9 mouse cellular contexts compared by ENCODE assay signal in genomic region chr3:103715762-103716693, GRCm38 (mm10). TPM values are rescaled to one million over a fixed set of nuclear protein-coding genes. Genes with fewer than 3 reads are reported as not detected.
DNase-seq lines count a peak whose midpoint lies in the region; ATAC-seq and TF ChIP-seq lines count a peak whose summit lies in the region.
"Had no signal": no experiment of that assay in that cellular context is flagged by ENCODE, and none has a peak within 500 bp of the region (broad histone marks: within the 10 kb centered on the region; RNA-seq: fewer than 3 reads in every experiment).

No protein-coding gene starts in this region.

- no peaks in the 10 kb centered on the region for H3K27me3 ChIP-seq in intestine, embryonic 14.5 days (replicated peaks; ENCODE audit: control insufficient read depth, insufficient read depth, low read length)
- no peaks in the 10 kb centered on the region for H3K27me3 ChIP-seq in intestine, postnatal 0 days (replicated peaks; ENCODE audit: control insufficient read depth, insufficient read depth, low read length)
- H3K27me3 ChIP-seq in neural tube, embryonic 14.5 days (ENCODE audit: control insufficient read depth, insufficient read depth, low read length), result no peaks in the 10 kb centered on the region
- H3K27me3 ChIP-seq: heart, embryonic 15.5 days had no signal

- no peak overlapping the region for H3K4me2 ChIP-seq in intestine, embryonic 14.5 days (ENCODE audit: low read length)
- no peak overlapping the region for H3K4me2 ChIP-seq in intestine, postnatal 0 days (replicated peaks; ENCODE audit: low read depth)
- H3K4me2 ChIP-seq in neural tube, embryonic 14.5 days (ENCODE audit: low read depth, low read length), result no peak overlapping the region
- H3K4me2 ChIP-seq: heart, embryonic 15.5 days had no signal

- ATAC-seq in intestine, embryonic 14.5 days (replicated peaks; ENCODE audit: low FRiP score, low TSS enrichment, low read depth), result no peak; the same call in 1 of the 2 replicates
- ATAC-seq in intestine, postnatal 0 days, result no peak
- peak; percentile 63 for ATAC-seq in granulocyte monocyte progenitor cell, adult 5-6 weeks (replicated peaks; ENCODE audit: poor library complexity, severe bottlenecking)
- peak; percentile 44; the same call in 1 of the 2 replicates for ATAC-seq in neural tube, embryonic 14.5 days (ENCODE audit: low read depth)

- H3K9ac ChIP-seq in intestine, embryonic 14.5 days (ENCODE audit: low read length), result no peak overlapping the region
- no peak overlapping the region for H3K9ac ChIP-seq in intestine, postnatal 0 days (ENCODE audit: low read depth, low read length)
- H3K9ac ChIP-seq in neural tube, embryonic 14.5 days (replicated peaks; ENCODE audit: low read depth, low read length), result no peak overlapping the region
- H3K9ac ChIP-seq: heart, embryonic 15.5 days had no signal

- 39% methylated on average over 11 of the region's 11 CpGs for WGBS in intestine, embryonic 14.5 days
- WGBS in intestine, postnatal 0 days, result 55% methylated on average over 11 of the region's 11 CpGs
- 22% methylated on average over 11 of the region's 11 CpGs for WGBS in neural tube, embryonic 14.5 days

- H3K4me3 ChIP-seq in intestine, embryonic 14.5 days (ENCODE audit: low read depth, low read length), result no peak overlapping the region
- H3K4me3 ChIP-seq in intestine, postnatal 0 days (ENCODE audit: low read depth, low read length), result no peak overlapping the region
- H3K4me3 ChIP-seq in neural tube, embryonic 14.5 days (ENCODE audit: low read depth, low read length), result no peak overlapping the region
- H3K4me3 ChIP-seq: heart, embryonic 15.5 days had no signal

- DNase-seq in intestine, embryonic 14.5 days (ENCODE audit: low spot score), result peak; percentile 66
- peak; percentile 52 for DNase-seq in adrenal gland, postnatal 14 days
- peak; percentile 81 to 85 for DNase-seq in kidney, postnatal 4 days
- no peak for DNase-seq in urinary bladder, postnatal 14 days (ENCODE audit: low spot score)
- no peak for DNase-seq in cerebellum, adult 11 months

- H3K9me3 ChIP-seq in intestine, embryonic 14.5 days (ENCODE audit: control insufficient read depth, low read length), result no peaks in the 10 kb centered on the region
- no peaks in the 10 kb centered on the region for H3K9me3 ChIP-seq in intestine, postnatal 0 days (ENCODE audit: control insufficient read depth)
- H3K9me3 ChIP-seq in neural tube, embryonic 14.5 days (ENCODE audit: control insufficient read depth, low read length), result no peaks in the 10 kb centered on the region
- H3K9me3 ChIP-seq: heart, embryonic 15.5 days had no signal

- H3K36me3 ChIP-seq in intestine, embryonic 14.5 days (ENCODE audit: control insufficient read depth, insufficient read depth, low read length), result no peaks in the 10 kb centered on the region
- no peaks in the 10 kb centered on the region for H3K36me3 ChIP-seq in intestine, postnatal 0 days (ENCODE audit: control insufficient read depth, insufficient read depth)
- H3K36me3 ChIP-seq in neural tube, embryonic 14.5 days (ENCODE audit: control insufficient read depth, insufficient read depth, low read length), result no peaks in the 10 kb centered on the region
- H3K36me3 ChIP-seq: heart, embryonic 15.5 days had no signal

- TF ChIP-seq CTCF in intestine, postnatal 0 days (IDR thresholded peaks at IDR 0.05; ENCODE audit: low read depth), result no peak

- peak overlapping the region; percentile 59; the same call in 1 of the 2 replicates for H3K27ac ChIP-seq in intestine, embryonic 14.5 days (ENCODE audit: low read depth)
- H3K27ac ChIP-seq in intestine, postnatal 0 days (ENCODE audit: low read depth, low read length), result no peak overlapping the region
- H3K27ac ChIP-seq in neural tube, embryonic 14.5 days (ENCODE audit: low read depth, low read length), result no peak overlapping the region

- H3K4me1 ChIP-seq in intestine, embryonic 14.5 days (replicated peaks; ENCODE audit: control insufficient read depth, insufficient read depth, low read length), result peaks cover 20% of the 10 kb centered on the region
- H3K4me1 ChIP-seq in intestine, postnatal 0 days (replicated peaks; ENCODE audit: control insufficient read depth, insufficient read depth, low read length), result no peaks in the 10 kb centered on the region
- H3K4me1 ChIP-seq in neural tube, embryonic 14.5 days (ENCODE audit: control insufficient read depth, insufficient read depth, low read length), result peaks cover 13% of the 10 kb centered on the region

RNA-seq across cellular contexts. Expression of gene Olfml3, which starts 21.8 kb away (rescaled TPM):
- polyA plus RNA-seq in intestine, embryonic 14.5 days (2014; fragmentation: Nextera tagmentation; extraction: Ambion mirVana), result 66.6 and 79.3 TPM in 2 replicates
- 11.5 and 13.1 TPM in 2 replicates for polyA plus RNA-seq in intestine, postnatal 0 days (2015; fragmentation: Nextera tagmentation; extraction: Ambion mirVana)
- 12.0 and 12.7 TPM in 2 replicates for total RNA-seq in adrenal gland, postnatal 14 days (2021)
- total RNA-seq in granulocyte monocyte progenitor cell, adult 5-6 weeks (2014; fragmentation: Nextera tagmentation), result 0.30 TPM in 1 of 2 replicates, not detected in the other
- total RNA-seq in granulocyte monocyte progenitor cell, adult 5-6 weeks (2017), result 0.86 TPM in 1 of 2 replicates, not detected in the other
- 3.3 and 15.7 TPM in 2 replicates for polyA plus RNA-seq in neural tube, embryonic 14.5 days (2014; fragmentation: Nextera tagmentation; extraction: Ambion mirVana)

RNA-seq across cellular contexts. Expression of gene Gm10964, which starts 23.1 kb away (rescaled TPM):
- not detected in 2 replicates for polyA plus RNA-seq in intestine, embryonic 14.5 days (2014; fragmentation: Nextera tagmentation; extraction: Ambion mirVana)
- not detected in 2 replicates for polyA plus RNA-seq in intestine, postnatal 0 days (2015; fragmentation: Nextera tagmentation; extraction: Ambion mirVana)
- not detected in 2 replicates for total RNA-seq in adrenal gland, postnatal 14 days (2021)
- not detected in 2 replicates for total RNA-seq in granulocyte monocyte progenitor cell, adult 5-6 weeks (2014; fragmentation: Nextera tagmentation)
- not detected in 2 replicates for total RNA-seq in granulocyte monocyte progenitor cell, adult 5-6 weeks (2017)
- not detected in 2 replicates for polyA plus RNA-seq in neural tube, embryonic 14.5 days (2014; fragmentation: Nextera tagmentation; extraction: Ambion mirVana)
- polyA plus RNA-seq: heart, embryonic 15.5 days had no signal

Comparison
In these comparisons a context has a peak if more than half of its experiments do, and no peak if none do; other contexts are left out.
1. ATAC-seq: peak in granulocyte monocyte progenitor cell, adult 5-6 weeks (single experiment) and neural tube, embryonic 14.5 days (single experiment); none in intestine, embryonic 14.5 days (single experiment) and intestine, postnatal 0 days (single experiment).
2. DNase-seq: peak in intestine, embryonic 14.5 days (single experiment), adrenal gland, postnatal 14 days (single experiment) and kidney, postnatal 4 days (2 of 2); none in urinary bladder, postnatal 14 days (single experiment) and cerebellum, adult 11 months (single experiment).